Mouse (Mus musculus) ES-Bruce4 (cell line): Measurements from ENCODE around the gene Rsg1. TPM values are rescaled to one million over a fixed set of nuclear protein-coding genes. Genes with fewer than 3 reads are reported as not detected.

Experiments
- H3K27ac ChIP-seq: 2 replicates; pipeline ENCODE4 v1.5.1; 2012; ENCODE audit warnings: low read length, inconsistent platforms; ENCODE audit not compliant: insufficient read depth
- H3K27me3 ChIP-seq: 2 replicates; pipeline ENCODE4 v1.6.1; 2012; ENCODE audit warnings: mild to moderate bottlenecking, low read length, inconsistent platforms; ENCODE audit not compliant: control insufficient read depth, poor library complexity, insufficient read depth, severe bottlenecking
- H3K36me3 ChIP-seq: 2 replicates; pipeline ENCODE4 v1.6.1; 2012; ENCODE audit warnings: inconsistent platforms, mild to moderate bottlenecking, low read length, moderate library complexity; ENCODE audit not compliant: control insufficient read depth, poor library complexity, insufficient read depth, severe bottlenecking
- H3K4me1 ChIP-seq: one replicate; pipeline ENCODE4 v1.8.1; 2011; ENCODE audit warnings: low read length; ENCODE audit not compliant: control insufficient read depth, insufficient read depth
- H3K4me3 ChIP-seq: 2 replicates; pipeline ENCODE4 v1.5.1; 2011; ENCODE audit warnings: low read depth, mild to moderate bottlenecking, low read length
- H3K9ac ChIP-seq: 2 replicates; pipeline ENCODE4 v1.6.1; 2012; ENCODE audit warnings: low read depth, mild to moderate bottlenecking, inconsistent platforms; ENCODE audit not compliant: poor library complexity, severe bottlenecking
- H3K9me3 ChIP-seq: replicated peaks from 2 replicates; pipeline ENCODE4 v1.6.1; 2012; ENCODE audit warnings: mild to moderate bottlenecking, low read length, inconsistent platforms; ENCODE audit not compliant: control insufficient read depth, poor library complexity, insufficient read depth, severe bottlenecking
- CTCF ChIP-seq: IDR thresholded peaks from one replicate; pipeline ENCODE4 v1.8.1; 2011; ENCODE audit warnings: low read depth, low read length
- EP300 ChIP-seq: IDR thresholded peaks from 2 replicates; pipeline ENCODE4 v1.6.1; 2011; ENCODE audit warnings: low read depth, low read length; ENCODE audit not compliant: insufficient read depth
- POLR2A ChIP-seq: IDR thresholded peaks from one replicate; pipeline ENCODE4 v1.8.1; 2011; ENCODE audit warnings: low read length; ENCODE audit not compliant: insufficient read depth
- polyA plus RNA-seq: library from polyadenylated mRNA; stranded (reverse); fragments of >200 nt; gene quantifications from 2 replicates; pipeline ENCODE4 v1.2.4, GENCODE M21; 2011; ENCODE audit warnings: low read depth; ENCODE audit not compliant: missing spikeins, insufficient read depth, insufficient read length

The Rsg1 gene
- polyA plus RNA-seq, 1 experiment = 1.6 TPM

- Histone ChIP-seq H3K9ac (no peak overlapping the region), H3K4me3 (no peak overlapping the region), H3K4me1 (no peaks in the 10 kb centered on the region), H3K36me3 (peaks cover 16% of the 10 kb centered on the region), H3K27ac (no peak overlapping the region), H3K27me3 (no peaks in the 10 kb centered on the region), H3K9me3 (no peaks in the 10 kb centered on the region)
- TF ChIP-seq EP300 (no peak), POLR2A (no peak), CTCF (peak; percentile 15)
These were observed 9.1 kb upstream of the Rsg1 start for GRCm38 (mm10) chr4:141204580-141205061.

- H3K9ac ChIP-seq = no peak overlapping the region
- H3K27ac ChIP-seq = no peak overlapping the region
- H3K36me3 ChIP-seq = peaks cover 3% of the 10 kb centered on the region; the same call in 1 of the 2 replicates
- H3K4me1 ChIP-seq = no peaks in the 10 kb centered on the region
- H3K27me3 ChIP-seq = no peaks in the 10 kb centered on the region
- no peak overlapping the region for H3K4me3 ChIP-seq
- no peak for TF ChIP-seq POLR2A
- no peak for TF ChIP-seq CTCF
- no peak for TF ChIP-seq EP300
- H3K9me3 ChIP-seq = no peaks in the 10 kb centered on the region
These were observed 6.7 kb upstream of the Rsg1 start for GRCm38 (mm10) chr4:141207081-141207480.

GRCm38 (mm10) chr4:141210524-141211219 lies 3.1 kb upstream of the Rsg1 start:
- Histone ChIP-seq H3K27ac (no peak overlapping the region), H3K27me3 (no peaks in the 10 kb centered on the region), H3K9ac (no peak overlapping the region), H3K4me3 (no peak overlapping the region), H3K4me1 (no peaks in the 10 kb centered on the region), H3K36me3 (no peaks in the 10 kb centered on the region), H3K9me3 (no peaks in the 10 kb centered on the region)
- no peak for TF ChIP-seq EP300
- TF ChIP-seq CTCF = no peak
- no peak for TF ChIP-seq POLR2A

- TF ChIP-seq EP300 (no peak), CTCF (no peak), POLR2A (no peak)
- no peaks in the 10 kb centered on the region for H3K9me3 ChIP-seq
- no peaks in the 10 kb centered on the region for H3K36me3 ChIP-seq
- H3K27ac ChIP-seq = no peak overlapping the region
- no peak overlapping the region for H3K9ac ChIP-seq
- H3K4me1 ChIP-seq = no peaks in the 10 kb centered on the region
- no peaks in the 10 kb centered on the region for H3K27me3 ChIP-seq
- H3K4me3 ChIP-seq = no peak overlapping the region
These were observed 2.1 kb upstream of the Rsg1 start for GRCm38 (mm10) chr4:141211646-141212045.

- H3K27ac ChIP-seq = no peak overlapping the region
- no peaks in the 10 kb centered on the region for H3K36me3 ChIP-seq
- no peaks in the 10 kb centered on the region for H3K27me3 ChIP-seq
- H3K4me3 ChIP-seq = no peak overlapping the region
- no peak for TF ChIP-seq CTCF
- no peak for TF ChIP-seq EP300
- no peak for TF ChIP-seq POLR2A
- H3K9ac ChIP-seq = no peak overlapping the region
- H3K4me1 ChIP-seq = no peaks in the 10 kb centered on the region
- no peaks in the 10 kb centered on the region for H3K9me3 ChIP-seq
These were observed 864 bp upstream of the Rsg1 start for GRCm38 (mm10) chr4:141212892-141213291.

GRCm38 (mm10) chr4:141213342-141213741 lies 414 bp upstream of the Rsg1 start:
- Histone ChIP-seq H3K9me3 (no peaks in the 10 kb centered on the region), H3K27me3 (no peaks in the 10 kb centered on the region), H3K9ac (no peak overlapping the region), H3K36me3 (no peaks in the 10 kb centered on the region), H3K4me3 (no peak overlapping the region), H3K4me1 (no peaks in the 10 kb centered on the region), H3K27ac (no peak overlapping the region)
- TF ChIP-seq CTCF = no peak
- no peak for TF ChIP-seq POLR2A
- TF ChIP-seq EP300 = no peak
